Mouse (Mus musculus) right cerebral cortex, postnatal 25 days (tissue): ENCODE data around the gene Castor1.
"Not testable (repeated sequence)": the region's sequence is repeated elsewhere in the genome, so short reads cannot be mapped to it uniquely, and the experiment has no call there.

Source experiments
- DNase-seq: peaks from one replicate; pipeline ENCODE4 v3.0.0; 2022

The Castor1 gene

DNA sequence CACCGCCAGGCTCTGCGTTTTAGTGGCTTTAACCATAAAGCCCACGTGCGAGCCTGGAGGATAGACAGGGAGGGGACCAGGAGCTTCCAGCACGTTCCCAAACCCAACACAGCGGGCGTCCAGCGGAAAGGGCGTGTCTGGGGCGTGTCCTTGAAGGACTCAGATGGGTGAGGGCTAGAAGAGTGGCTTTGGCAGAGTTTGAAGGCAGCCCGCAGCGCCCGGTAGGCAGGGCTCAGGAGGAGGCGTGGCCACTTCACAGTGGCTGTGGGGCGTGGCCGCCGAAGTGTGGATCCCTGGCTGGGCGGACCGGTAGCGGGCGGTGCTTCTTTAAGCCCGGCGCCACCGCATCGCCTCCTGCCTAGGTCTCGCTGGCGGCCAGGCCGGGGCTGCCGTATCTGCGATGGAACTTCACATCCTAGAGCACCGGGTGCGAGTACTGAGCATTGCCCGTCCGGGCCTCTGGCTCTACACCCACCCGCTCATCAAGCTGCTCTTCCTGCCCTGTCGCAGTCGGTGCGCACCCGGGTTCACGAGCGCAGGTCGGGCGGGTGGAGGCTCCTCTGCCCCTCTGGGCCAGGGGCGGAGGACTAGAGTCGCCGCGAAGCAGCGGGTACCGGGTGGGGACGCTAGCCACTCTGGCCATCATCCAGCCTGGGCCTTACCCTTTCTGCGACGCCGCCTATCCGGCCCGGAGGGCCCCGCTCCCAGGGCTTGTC lies at the start of gene Castor1:
TSS of gene Castor1 (plus strand) at position 312 of the 716 bp plus-strand sequence.
- DNase-seq = peak; percentile 60

DNA sequence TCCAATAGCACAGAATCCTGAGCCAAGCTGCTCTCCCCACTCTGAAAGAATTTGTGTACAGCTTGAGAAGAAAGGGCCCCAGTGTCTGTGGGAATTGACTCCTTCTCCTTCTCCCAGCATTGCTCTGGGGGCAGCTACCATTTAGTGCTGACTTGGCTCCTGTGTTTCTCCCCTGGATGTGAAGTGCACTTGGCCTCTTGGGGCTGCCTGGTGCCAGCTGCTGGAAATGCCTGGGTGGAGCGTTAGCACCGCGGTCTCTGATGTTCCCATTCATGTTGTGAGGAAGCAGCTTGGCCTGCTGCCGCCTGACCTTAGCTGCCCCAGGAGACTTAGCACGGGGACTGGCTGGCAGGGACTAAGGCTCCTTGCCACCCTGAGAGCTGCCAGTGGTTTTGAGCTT lies 43.4 kb upstream of the Castor1 start:
- DNase-seq = peak; percentile 39

DNA sequence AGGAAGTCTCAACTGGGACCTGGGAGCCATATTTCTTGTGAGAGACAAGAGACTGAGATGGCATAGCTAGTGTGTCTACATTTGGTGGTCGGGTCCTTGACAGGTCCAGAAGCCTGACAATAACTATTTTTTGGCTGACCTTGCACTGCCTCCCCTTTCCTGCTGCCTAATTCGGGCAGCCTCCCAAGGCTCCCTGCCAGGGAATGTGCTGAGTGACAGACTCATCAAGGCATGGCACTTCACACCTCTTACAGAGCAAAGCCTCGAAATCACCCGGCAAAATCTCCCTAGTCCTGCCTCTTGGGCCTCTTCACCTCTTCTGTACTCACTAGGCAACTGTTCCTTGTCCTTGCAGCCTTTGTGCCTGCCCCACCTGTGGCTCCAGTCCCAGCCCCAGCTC lies 40.3 kb upstream of the Castor1 start:
- no peak for DNase-seq

DNA sequence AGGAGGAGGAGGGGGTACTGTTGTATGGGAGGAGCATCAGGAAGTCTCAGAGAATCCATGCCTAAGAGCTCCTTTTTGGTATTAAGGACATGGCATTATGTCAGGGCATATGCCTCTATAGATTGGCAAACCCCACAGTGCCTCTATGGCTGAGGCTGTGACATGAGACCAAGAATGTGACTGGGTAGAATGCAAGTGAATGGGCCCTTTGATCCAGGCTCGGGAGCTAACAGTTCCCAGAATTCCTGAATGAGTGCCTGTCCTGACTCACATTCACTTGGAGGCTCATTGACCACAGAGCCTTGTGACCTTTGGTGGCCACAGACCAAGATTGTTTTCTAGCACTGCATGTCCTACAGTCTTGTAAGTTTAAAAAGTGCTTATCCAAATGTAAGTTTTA lies 36.0 kb upstream of the Castor1 start:
- no peak for DNase-seq

DNA sequence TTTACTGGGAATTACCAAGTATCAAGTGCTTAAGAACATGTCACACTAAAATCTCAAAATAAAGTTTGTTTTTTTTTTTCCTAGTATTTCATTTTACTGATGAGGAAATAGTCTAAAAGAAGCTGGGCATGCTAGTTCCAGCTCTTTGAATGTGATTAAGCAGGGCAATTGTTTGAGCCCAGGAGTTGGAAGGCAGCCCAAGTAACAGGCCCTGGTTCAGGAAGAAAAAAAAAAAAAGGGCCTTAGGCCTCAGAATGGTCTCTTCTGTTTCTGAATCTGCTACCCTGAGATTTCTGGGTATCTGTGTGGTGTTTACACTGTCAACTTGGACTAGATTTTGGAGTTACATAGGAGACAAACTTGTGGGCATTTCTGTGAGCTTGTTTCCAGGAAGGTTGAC lies 34.5 kb upstream of the Castor1 start:
- no peak for DNase-seq

DNA sequence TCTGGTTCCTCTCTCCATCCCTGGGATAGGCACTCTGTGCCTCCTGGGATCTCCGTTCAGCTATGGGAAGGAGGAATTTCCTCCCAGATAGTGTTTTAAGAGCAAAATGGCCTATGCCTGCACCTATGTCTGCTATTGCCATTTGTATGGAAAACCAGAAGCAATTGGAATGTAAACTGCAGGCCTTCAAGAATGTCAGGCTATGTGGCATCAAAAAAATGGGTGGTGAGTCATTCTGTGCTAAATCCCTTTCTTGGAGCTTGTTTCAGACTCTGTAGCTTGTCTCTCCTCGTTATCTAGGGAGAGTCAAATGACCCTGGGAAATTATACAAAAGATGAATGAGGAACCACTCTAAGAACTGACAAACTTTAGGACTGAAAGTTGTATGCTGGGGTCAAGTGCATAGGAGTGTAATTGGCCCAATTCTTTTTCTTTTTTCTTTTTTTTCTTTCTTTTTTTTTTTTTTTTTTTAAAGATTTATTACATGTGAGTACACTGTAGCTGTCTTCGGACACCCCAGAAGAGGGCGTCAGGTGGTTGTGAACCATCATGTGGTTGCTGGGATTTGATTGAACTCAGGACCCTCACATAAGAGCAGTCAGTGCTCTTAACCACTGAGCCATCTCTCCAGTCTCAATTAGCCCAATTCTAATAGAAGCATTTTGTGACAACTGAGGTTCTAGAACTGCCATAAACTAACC lies 33.6 kb upstream of the Castor1 start:
- no peak for DNase-seq

DNA sequence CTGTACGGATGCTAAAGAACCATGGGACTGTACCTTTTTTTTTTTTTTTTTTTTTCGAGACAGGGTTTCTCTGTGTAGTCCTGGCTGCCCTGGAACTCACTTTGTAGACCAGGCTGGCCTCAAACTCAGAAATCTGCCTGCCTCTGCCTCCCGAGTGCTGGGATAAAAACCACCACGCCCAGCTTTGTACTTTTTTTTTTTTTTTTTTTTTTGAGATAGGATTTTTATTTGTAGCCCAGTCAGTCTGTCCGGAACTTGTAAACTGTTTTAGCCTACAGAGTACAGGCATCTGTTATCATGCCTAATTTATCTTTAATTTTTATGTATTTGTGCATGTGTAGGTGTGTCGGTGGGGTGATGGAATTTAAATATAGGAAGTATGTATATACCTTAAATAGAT lies 32.5 kb upstream of the Castor1 start:
- not testable (repeated sequence) for DNase-seq

DNA sequence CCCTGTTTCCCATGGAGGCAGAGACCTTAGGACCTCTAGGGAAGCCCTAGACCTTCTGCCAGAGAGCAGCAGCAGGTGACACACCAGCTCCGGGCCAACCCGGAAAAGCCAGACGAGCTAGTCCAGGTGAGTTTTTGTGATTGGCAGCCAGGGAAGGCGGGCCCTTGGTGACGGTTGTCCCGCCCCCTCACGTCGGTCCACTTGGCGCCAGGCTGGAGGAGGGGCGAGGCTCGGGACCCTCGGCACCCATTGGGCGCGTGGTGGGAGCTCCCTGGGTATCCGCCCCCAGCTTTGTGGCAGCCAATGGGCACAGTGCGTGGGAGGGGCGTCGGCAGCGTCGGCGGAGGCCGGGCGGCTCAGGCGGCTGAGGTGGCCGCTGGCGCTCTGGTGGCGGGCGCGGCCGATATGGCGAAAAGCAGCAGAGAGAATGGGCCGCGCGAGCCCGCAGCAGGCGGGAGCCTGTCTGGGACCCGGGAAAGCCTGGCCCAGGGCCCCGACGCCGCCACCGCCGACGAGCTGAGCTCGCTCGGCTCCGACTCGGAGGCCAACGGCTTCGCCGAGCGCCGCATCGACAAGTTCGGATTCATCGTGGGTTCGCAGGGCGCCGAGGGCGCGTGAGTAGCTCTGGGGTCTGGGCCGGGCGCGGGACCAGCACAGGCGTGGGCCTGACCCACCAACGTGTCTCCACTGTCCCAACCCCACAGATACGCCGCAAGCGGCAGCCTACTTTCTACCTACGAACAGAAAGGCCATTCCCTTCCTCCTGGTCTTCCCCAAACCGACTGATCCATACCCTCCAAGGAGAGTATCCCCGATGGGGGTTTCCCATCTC lies 31.3 kb upstream of the Castor1 start, which contains the start of gene Tbc1d10a:
TSS of gene Tbc1d10a (plus strand) at position 304 of the 832 bp plus-strand sequence.
- peak; percentile 98 for DNase-seq

DNA sequence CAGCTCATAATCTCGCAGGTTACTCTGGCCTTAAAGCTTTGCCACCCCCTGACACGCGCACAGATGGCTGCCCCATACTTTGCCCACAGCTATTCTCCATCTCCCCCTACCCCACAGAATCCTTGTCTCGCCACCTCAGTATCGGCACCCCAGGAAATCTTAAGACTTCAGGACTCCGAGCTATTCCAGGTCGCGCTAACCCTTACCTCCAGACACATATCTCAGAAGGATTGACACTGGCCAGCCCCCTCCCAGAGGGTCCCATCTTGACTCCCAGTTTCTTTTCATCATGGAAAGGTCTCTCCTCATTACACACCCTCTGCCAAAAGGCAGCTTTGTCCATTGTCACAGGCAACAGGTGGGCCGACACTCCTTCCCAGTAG lies 30.7 kb upstream of the Castor1 start:
- DNase-seq = no peak

DNA sequence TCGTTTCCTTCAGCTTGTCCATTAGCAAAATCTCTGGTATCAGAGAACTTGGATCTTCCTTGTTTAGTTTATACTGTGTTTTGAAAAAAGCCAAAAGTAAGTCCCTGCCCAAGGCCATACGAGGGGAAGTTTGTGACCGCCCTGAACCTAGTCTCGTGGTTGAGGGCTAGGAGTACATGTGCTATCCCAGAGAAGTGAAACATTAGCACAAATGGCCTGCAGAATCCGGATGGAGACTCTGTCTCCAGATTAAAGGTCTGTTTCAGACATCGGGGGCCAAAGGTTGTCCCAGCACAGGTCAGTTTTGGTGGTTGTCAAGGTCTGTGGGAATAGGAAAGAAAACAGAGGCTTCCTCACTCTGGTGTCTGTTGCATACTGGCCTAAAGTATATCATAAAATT lies 28.8 kb upstream of the Castor1 start:
- no peak for DNase-seq

DNA sequence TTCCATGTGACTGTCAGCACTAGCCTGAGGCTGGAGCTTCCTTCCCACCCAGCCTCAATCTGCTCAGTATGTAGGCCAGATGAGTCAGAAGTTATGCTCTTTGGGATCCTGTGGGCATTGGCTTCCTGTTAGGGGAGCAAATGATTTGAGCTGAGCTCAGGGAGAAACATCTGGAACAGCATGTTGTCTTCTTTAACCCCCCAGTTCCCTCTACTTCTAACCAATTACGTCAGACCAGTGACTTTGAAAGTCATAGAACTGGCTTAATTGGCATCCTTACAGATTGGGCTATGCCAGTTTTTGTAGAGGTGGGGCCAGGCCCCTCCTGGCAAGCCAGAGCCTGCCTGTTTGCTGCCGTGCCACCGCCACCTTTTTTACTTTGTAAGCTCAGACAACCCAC lies 27.3 kb upstream of the Castor1 start:
- no peak for DNase-seq

DNA sequence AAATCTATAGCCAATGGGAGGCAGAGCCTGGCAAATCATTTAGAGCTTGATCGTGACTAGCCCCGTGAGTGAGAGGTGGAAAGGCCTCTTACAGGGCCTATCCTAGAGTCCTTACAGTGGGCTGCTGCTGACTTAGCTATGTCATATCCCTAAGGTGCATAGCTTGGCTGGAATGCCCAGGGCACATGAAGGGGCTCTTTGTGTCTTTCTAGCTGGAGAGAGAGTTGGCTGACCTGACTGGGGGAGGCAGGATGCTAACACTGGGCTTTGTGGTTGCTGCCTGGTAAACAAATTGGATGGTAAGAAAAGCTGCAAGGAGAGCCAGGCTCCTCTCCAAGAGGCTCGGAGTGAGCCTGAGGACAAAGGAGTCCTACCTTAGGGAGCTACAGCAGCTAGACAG lies 25.3 kb upstream of the Castor1 start:
- DNase-seq = no peak

DNA sequence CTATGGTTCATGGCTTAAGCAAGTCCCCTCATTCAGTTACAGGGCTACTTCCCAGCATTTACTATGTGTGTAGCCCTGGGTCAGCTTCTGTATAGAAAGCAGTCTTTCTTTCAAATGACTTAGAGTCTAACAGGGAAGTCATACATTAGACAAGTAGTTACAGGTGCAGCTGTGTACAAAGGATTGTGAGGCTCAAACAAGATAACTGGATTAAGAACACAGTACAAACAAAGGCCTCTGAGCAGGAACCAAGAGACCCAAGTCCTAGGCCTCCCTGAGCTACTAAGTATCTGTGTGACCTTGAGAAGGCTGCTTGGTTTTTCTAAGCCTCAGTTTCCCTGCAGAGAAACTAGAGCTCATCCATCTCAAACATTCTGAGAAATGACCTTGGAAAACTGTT lies 24.6 kb upstream of the Castor1 start:
- DNase-seq = no peak

DNA sequence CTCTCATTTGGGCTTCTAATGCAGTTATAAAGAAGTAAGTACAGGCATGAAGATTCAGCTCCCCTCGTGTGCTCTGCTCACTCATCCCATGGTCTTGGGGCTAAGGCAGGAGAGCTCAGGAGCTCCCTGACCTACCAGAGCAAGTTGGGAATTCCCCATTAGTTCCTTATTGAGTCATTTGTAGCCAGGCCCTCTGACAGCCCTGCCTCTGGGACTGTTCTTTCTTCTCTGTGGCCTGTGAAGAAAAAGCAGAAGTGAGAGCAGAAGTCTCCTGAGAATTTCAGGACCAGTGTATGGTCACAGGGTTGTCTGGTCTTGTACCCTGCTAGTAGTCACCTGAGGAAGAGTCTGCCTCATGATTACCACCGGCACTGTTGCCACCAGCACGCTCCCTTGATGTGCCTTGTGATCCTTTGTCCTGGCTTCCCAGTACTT lies 22.4 kb upstream of the Castor1 start:
- no peak for DNase-seq

DNA sequence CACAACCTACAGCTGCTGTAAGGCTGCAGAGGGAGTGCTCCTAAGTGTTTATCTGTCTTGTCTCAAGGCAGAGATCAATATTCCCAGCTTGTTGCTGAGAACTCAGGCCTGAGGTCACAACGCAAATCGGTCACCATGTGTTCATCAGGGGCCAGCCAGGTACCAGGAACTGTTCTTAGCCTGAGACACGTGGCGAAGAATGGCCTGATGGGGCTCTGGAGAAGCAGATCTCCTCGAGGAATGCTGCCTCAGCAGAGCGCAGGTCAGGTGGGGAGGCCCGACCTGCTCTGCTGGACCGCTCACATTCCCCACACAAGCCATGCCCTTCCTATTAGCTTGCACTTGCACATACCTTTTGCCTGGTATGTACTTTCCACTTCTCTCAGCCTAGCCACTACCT lies 21.4 kb upstream of the Castor1 start:
- DNase-seq = no peak

DNA sequence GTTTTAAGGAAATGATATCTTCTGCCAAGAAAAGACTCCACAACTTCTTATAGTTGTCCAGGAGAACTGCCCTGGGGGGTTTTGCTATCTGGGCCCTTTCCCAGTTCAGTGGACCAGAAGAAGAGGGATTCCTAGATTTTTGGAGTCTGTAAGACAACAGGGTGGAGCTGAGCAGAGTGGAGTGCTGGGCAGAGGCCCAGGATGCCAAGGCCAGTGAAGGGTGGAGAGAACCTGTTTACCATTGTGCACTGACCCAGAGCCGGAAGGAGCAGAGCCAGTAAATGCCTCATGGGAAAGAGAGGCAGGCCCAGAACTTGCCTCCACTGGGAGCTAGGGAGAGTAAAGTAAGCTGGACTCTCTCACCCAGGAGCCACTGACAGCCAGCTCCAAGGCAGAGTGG lies 20.3 kb upstream of the Castor1 start:
- no peak for DNase-seq

DNA sequence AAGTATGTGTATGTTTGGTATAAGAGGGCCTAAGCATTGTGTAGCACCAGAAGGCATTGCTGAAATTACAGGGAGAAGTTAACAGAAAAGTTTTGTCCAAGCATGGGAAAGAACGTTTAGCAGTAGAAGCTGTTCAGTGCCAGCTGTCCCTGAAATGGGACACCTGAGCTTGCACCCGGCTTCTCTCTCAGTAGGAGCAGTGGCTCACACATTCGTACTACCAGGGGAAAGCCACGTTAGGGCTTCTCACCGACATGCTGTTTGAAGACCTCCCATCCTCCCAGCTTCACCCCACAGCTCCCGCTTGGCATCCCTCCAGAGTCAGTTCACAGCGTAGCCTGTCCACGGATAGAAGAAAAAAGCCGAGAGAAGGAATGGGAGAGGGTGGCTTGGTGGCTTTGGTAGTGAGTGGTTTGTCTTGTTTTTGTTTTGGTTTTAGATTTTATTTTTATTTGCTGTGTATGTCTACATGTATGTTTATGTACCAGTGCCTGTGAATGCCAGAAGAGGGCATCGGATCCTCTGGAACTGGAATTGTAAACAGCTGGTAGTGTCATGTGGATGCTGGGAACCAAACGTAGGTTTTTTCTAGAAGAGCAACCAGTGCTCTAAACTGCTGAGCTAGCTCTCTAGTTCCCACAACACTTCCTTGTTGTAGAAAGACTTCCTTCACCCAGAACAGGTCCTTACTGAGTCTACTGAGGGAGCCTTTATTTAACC lies 15.9 kb upstream of the Castor1 start:
- no peak for DNase-seq

DNA sequence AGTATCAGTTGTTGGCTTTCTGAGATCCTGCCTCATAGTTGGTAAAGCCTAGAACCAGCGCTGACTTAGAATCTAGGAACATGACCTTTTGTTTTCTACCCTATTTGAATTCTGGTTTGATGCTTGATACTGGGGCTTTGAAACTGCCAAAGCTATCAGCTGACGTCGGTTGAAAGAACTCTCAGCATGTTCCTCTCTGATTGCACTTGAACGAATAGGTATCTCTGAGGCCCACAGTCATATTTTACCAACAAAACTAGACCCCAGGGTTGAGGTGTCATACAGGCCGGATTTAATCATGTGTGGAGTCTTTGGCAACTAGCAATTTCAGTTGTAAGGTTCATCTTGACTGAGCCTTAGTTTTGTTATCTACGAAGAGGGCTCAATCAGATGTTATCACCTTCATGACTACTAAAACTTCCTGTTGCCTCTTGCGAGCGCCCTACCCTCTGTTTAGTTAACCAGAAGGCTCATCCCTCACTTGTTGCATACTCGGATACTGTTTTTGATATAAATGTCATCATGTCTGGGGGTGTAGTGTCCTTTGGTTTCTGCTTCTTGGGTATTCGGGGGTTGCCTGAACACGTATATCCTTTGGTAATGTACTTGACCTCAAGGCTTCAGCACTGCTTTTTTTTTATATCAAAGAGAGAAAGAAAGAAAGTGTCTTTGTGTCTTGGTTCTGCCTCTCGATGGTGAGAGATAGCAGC lies 14.9 kb upstream of the Castor1 start:
- DNase-seq = no peak

DNA sequence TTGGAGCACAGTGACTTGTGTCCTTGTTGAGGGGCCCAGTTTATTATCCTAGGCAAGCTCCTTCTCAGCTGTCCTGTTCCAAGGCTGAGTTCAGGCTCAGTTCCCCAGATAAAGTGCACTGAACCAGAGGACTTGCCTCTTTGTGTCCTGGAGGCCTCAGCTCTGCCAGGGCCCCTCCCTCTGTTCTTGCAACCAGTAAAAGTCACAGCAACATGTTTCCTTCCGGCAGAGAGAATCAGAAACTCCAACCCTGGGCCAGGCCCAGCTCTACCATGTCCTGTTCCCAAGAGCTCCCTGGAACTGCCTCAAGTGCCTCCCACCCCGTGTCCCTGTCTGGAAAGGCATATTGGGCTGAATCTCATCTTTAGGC lies 14.3 kb upstream of the Castor1 start:
- DNase-seq = no peak

DNA sequence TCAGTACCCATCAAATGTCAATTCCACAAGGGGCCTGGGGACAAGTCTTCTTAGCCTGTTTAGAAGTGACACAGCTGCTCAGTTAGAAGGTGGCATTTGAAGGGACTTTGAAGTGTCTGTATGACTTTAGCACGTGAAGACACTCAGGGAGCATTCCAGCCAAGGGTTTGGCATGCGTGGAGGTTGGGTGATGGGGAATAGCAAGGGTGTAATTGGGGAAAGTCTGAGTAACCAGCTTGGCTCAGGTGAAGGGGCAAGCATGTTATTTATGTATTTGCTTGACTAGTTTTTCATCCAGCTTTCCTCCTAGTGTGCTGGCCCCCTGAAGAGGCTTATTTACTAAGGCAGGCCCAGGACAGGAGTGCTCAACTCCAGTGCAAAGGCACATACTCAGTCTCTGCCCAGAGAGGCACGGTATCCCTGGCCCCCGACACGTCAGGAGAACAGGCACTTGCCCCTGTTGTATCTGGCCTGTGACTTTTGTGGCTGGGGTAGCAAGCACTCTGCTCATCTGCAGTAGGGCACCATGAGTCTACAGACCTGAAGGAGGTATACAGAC lies 12.8 kb upstream of the Castor1 start:
- no peak for DNase-seq

DNA sequence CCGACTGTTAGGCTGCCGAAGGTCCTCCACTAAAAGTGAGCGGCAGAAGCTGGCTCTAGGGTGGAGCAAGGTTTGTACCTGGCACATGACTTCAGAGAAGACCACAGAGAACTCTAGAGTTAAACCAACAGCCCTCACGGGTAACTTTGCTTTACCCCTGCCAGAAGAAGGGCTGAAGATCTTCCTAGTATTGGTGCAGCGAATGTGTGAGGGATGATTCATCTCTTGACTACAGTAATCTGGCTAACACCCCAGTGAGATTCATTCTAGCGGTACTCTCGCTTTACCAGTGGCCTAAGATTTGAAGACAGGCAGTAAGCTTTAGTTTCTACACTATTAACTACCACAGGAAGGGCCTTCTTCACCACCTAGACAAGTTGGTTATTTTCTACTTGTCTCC lies 12.1 kb upstream of the Castor1 start:
- no peak for DNase-seq

DNA sequence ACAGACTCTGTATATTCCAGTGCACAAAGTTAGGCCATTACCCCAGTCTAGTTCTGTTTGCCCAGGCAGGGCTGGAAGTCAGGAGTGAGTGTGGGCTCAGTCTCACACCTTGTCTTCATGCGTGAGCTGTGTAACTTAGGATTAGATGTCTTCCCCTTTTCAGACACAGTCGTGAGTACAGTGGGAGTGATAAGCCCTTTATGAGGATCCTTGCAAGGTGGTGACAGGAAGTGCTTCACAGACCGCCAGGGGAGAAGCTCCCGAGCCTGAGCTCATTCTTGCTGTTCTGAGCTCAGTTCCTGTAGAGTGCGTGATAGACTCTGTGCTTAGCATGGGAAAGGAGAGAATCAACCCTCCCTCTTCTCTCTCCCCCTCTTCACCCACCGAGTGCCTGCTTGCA lies 11.5 kb upstream of the Castor1 start:
- no peak for DNase-seq
